Mouse (Mus musculus) liver, postnatal 0 days (tissue): ENCODE results near the gene Scn2b. TPM values are rescaled to one million over a fixed set of nuclear protein-coding genes. Genes with fewer than 3 reads are reported as not detected.
A peak's percentile ranks its signal among the peaks of the same experiment; 100 is the strongest.

ENCODE experiments used
- ATAC-seq: fragments of 200-750 bp; cut with Nextera tagmentation; 2 replicates; pipeline ENCODE4 v1.8.0; 2017; ENCODE audit warnings: mild to moderate bottlenecking, moderate library complexity
- DNase-seq: peaks from one replicate; pipeline ENCODE4 v3.0.0-alpha.2; 2016
- H3K27ac ChIP-seq: fragments of 300-500 bp; sonication (generic); 2 replicates; pipeline ENCODE4 v1.5.1; 2014; ENCODE audit warnings: antibody characterized with exemption, moderate library complexity, mild to moderate bottlenecking, low read depth
- H3K27me3 ChIP-seq: fragments of 300-500 bp; sonication (generic); 2 replicates; pipeline ENCODE4 v1.6.1; 2014; ENCODE audit warnings: low read length, control low read depth, mixed read lengths; ENCODE audit not compliant: insufficient read depth
- H3K36me3 ChIP-seq: fragments of 300-500 bp; sonication (generic); replicated peaks from 2 replicates; pipeline ENCODE4 v1.6.1; 2014; ENCODE audit warnings: mild to moderate bottlenecking, control low read depth, low read length, moderate library complexity, mixed read lengths; ENCODE audit not compliant: insufficient read depth
- H3K4me1 ChIP-seq: fragments of 300-500 bp; sonication (generic); 2 replicates; pipeline ENCODE4 v1.6.1; 2014; ENCODE audit warnings: antibody characterized with exemption, mild to moderate bottlenecking, control low read depth; ENCODE audit not compliant: insufficient read depth
- H3K4me2 ChIP-seq: fragments of 300-500 bp; sonication (generic); 2 replicates; pipeline ENCODE4 v1.6.1; 2014; ENCODE audit warnings: low read depth, mild to moderate bottlenecking, low read length, moderate library complexity, mixed read lengths
- H3K4me3 ChIP-seq: fragments of 300-500 bp; sonication (generic); 2 replicates; pipeline ENCODE4 v1.5.1; 2014; ENCODE audit warnings: low read depth, low read length
- H3K9ac ChIP-seq: fragments of 300-500 bp; sonication (generic); replicated peaks from 2 replicates; pipeline ENCODE4 v1.6.1; 2014; ENCODE audit warnings: mild to moderate bottlenecking, moderate library complexity
- H3K9me3 ChIP-seq: fragments of 300-500 bp; sonication (generic); 2 replicates; pipeline ENCODE4 v1.6.1; 2016; ENCODE audit warnings: mild to moderate bottlenecking, control low read depth, low read length, mixed read lengths
- CTCF ChIP-seq: sonication (generic); IDR thresholded peaks from 2 replicates; pipeline ENCODE4 v1.5.1; 2016; ENCODE audit warnings: antibody characterized with exemption, low read depth
- EP300 ChIP-seq: IDR thresholded peaks from 2 replicates; pipeline ENCODE4 v1.6.1; 2016; ENCODE audit warnings: antibody characterized with exemption, low read depth, mild to moderate bottlenecking
- WGBS: fragments of 180-500 bp; shearing (Covaris S2); extraction: QIAGEN DNeasy Blood & Tissue Kit; methylation state at CpG from one replicate; pipeline ENCODE4 v1.1.7; 2014; ENCODE audit not compliant: insufficient replicate concordance; 5-methylcytosine and 5-hydroxymethylcytosine counted together
- polyA plus RNA-seq: library from polyadenylated mRNA; unstranded; fragments of >200 nt; fragmentation: Nextera tagmentation; extraction: Ambion mirVana; gene quantifications from 2 replicates; pipeline ENCODE4 v1.2.1, GENCODE M21; 2015

Scn2b gene
- polyA plus RNA-seq, 1 experiment from 2014 or later: 0.09 TPM

- no peak overlapping the region for H3K27ac ChIP-seq
- H3K9ac ChIP-seq: no peak overlapping the region
- no peaks in the 10 kb centered on the region for H3K36me3 ChIP-seq
- peaks cover 6% of the 10 kb centered on the region for H3K27me3 ChIP-seq
- 64% methylated on average over 1 of the region's 1 CpGs for WGBS
- no peak overlapping the region for H3K4me3 ChIP-seq
- ATAC-seq (no peak), DNase-seq (no peak)
- H3K4me1 ChIP-seq: no peaks in the 10 kb centered on the region; the same call in 1 of the 2 replicates
- H3K9me3 ChIP-seq: no peaks in the 10 kb centered on the region
- H3K4me2 ChIP-seq: no peak overlapping the region
- no peak for TF ChIP-seq CTCF
- no peak for TF ChIP-seq EP300
Measured at GRCm38 (mm10) chr9:45150933-45151332, 33.4 kb downstream of the Scn2b start.

GRCm38 (mm10) chr9:45153361-45153760 is 35.8 kb downstream of the Scn2b start:
- Histone ChIP-seq H3K4me3 (no peak overlapping the region), H3K36me3 (no peaks in the 10 kb centered on the region), H3K9me3 (no peaks in the 10 kb centered on the region), H3K27me3 (no peaks in the 10 kb centered on the region), H3K4me2 (no peak overlapping the region), H3K9ac (no peak overlapping the region), H3K4me1 (no peaks in the 10 kb centered on the region), H3K27ac (no peak overlapping the region)
- TF ChIP-seq CTCF (no peak), EP300 (no peak)
- DNase-seq (no peak), ATAC-seq (no peak)
- WGBS: 67% methylated on average over 7 of the region's 7 CpGs

DNA sequence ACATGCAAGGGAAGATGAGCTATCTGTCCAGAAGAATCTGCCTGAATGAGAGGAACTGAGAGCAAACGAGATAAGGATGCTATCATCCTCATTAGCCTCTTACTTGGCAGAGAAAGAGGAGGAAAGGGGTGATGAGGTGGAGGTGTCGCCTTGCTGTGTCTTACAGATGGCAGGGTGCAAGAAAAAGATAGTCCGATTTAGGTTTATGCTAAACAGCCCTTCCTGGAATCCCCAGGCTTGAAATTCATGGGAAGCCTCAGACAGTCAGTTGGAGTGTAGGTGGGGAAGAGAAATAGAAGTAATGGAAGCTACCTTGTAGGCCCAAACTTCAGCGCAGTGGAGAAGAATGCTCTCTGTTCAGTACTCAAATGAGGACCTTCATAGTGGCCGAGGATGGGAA is 50.3 kb downstream of the Scn2b start:
- Histone ChIP-seq H3K27me3 (no peaks in the 10 kb centered on the region), H3K36me3 (no peaks in the 10 kb centered on the region), H3K9ac (no peak overlapping the region), H3K4me3 (no peak overlapping the region), H3K27ac (no peak overlapping the region), H3K4me2 (no peak overlapping the region), H3K9me3 (peaks cover 2% of the 10 kb centered on the region), H3K4me1 (no peaks in the 10 kb centered on the region)
- DNase-seq: no peak
- TF ChIP-seq EP300 (no peak), CTCF (no peak)
- 70% methylated on average over 5 of the region's 5 CpGs for WGBS
- no peak for ATAC-seq

GRCm38 (mm10) chr9:45170150-45170549 is 52.6 kb downstream of the Scn2b start:
- 81% methylated on average over 5 of the region's 5 CpGs for WGBS
- no peak for ATAC-seq
- TF ChIP-seq EP300 (no peak), CTCF (no peak)
- Histone ChIP-seq H3K4me3 (no peak overlapping the region), H3K27ac (no peak overlapping the region), H3K9ac (no peak overlapping the region), H3K36me3 (no peaks in the 10 kb centered on the region), H3K4me1 (no peaks in the 10 kb centered on the region), H3K9me3 (peaks cover 2% of the 10 kb centered on the region), H3K4me2 (no peak overlapping the region), H3K27me3 (no peaks in the 10 kb centered on the region)
- no peak for DNase-seq

- Histone ChIP-seq H3K4me3 (no peak overlapping the region), H3K4me1 (no peaks in the 10 kb centered on the region), H3K9me3 (no peaks in the 10 kb centered on the region; the same call in 1 of the 2 replicates), H3K36me3 (no peaks in the 10 kb centered on the region), H3K27ac (no peak overlapping the region), H3K27me3 (no peaks in the 10 kb centered on the region), H3K9ac (no peak overlapping the region), H3K4me2 (no peak overlapping the region)
- no peak for TF ChIP-seq CTCF
- TF ChIP-seq EP300: no peak
- WGBS: 69% methylated on average over 1 of the region's 1 CpGs
- ATAC-seq (peak; percentile 19; the same call in 1 of the 2 replicates), DNase-seq (no peak)
Measured at GRCm38 (mm10) chr9:45171073-45171610, 53.6 kb downstream of the Scn2b start.

GRCm38 (mm10) chr9:45173475-45173874 is 55.9 kb downstream of the Scn2b start:
- Histone ChIP-seq H3K27me3 (no peaks in the 10 kb centered on the region), H3K4me1 (no peaks in the 10 kb centered on the region), H3K9ac (no peak overlapping the region), H3K27ac (no peak overlapping the region), H3K4me2 (no peak overlapping the region), H3K4me3 (no peak overlapping the region), H3K9me3 (no peaks in the 10 kb centered on the region; the same call in 1 of the 2 replicates), H3K36me3 (no peaks in the 10 kb centered on the region)
- WGBS: 51% methylated on average over 3 of the region's 3 CpGs
- DNase-seq: no peak
- no peak for ATAC-seq
- TF ChIP-seq CTCF (no peak), EP300 (no peak)
